Mouse (Mus musculus): ENCODE data around the gene Zbtb25.

Zbtb25 gene

DNA sequence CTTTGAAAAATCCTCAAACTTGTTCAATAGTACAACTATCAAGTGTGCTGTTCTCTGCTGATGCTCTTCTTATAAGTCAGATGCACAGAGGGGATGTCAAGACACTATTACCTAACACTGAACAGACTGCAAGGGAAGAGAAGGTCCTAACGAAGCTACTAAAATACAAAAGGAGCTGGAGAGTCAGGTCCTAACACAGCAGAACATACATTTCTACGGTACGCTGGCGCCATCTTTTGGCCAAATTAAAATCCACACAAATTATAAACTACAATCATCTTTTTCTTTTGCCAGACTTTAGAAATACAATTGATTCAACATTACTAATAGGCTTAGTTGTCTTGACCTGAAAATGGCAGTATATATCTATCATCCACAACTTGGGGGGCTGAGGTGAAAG lies 28.3 kb downstream of the Zbtb25 start:
- CTCF ChIA-PET: interaction anchor here (0.5 to 3.0 kb wide), 4 partner anchors 20 to 874 kb away, joined by 3 to 9 read pairs (median 4); no protein-coding TSS in a partner anchor

DNA sequence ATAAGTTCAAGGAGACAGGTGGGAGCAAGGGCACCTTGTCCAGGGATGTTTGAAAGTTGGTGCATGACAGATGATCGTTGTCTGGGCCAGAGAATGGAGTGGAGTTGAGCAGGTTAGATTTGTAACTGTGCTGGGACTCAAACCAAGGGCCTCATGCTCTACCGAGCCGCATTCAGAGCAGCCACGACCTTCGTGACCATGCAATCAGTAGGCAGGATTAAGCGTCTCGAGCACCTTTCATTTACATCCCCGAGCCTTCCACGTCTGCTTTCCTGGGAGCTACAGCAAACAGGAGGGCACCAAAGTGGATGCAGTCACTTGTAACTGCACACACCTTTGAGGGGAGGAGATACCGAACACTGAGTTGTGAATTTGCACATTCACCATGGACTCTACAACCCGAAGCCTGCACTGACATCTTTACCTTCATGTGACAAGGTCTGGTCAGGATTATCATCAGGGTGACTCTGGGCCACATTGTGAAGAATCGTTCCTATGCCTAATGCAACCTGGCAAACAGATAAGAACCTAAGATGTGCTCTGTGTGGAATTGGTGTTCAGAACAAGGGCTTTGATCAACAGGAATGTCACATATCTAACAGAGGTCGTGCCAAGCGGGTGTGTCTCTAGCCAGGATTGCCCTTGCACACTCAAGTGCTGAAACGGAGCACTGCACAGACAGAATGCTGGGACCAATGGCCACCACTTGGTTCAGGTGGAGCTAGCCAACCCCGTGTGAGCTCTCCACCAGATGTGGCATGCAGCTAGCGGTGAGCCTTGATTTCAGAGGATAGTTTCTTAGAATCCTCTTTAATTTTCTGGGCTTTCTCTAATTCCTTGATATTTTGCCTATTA lies 33.1 kb downstream of the Zbtb25 start:
- CTCF ChIA-PET: no interaction called here

DNA sequence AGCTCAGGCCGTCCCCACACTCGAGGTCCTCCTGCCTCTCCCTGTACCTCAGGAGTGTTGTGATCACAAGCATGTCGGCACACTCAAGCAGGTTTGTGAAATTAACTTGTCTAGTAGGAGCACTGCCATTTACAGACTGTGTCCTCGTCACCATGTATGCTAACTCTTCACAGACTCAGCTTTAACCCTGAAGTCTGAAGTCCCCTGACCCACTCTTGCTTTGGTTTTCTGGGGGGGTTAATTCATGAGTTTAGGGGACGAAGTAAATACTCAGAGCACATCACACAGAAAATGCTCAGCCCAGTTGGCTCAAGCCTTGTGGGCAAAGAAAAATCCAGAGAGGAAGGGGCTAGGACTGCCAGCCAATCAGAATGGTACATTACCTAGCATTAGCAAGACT lies 33.8 kb downstream of the Zbtb25 start:
- CTCF ChIA-PET: no interaction called here

DNA sequence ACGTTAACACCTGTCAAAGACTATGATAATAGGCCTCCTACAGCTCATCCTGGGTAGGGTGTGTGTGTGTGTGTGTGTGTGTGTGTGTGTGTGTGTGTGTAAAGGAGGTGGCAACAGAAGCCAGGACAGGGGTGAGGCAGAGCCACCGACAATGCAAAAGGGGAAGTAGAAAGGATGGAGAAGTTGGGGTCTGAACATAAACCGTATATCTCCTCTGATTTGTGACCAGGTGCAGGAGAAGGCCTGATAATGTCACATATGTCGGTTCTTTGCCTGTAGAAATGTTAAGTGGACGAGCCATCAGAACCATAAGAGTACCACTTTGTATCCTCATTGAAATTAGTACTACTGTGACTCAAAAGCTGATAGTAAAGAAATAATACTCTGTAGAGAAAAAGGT lies 35.7 kb downstream of the Zbtb25 start:
- CTCF ChIA-PET: interaction anchor here (0.7 to 1.4 kb wide), 2 partner anchors 35 to 614 kb away, joined by 3 to 5 read pairs; no protein-coding TSS in a partner anchor

DNA sequence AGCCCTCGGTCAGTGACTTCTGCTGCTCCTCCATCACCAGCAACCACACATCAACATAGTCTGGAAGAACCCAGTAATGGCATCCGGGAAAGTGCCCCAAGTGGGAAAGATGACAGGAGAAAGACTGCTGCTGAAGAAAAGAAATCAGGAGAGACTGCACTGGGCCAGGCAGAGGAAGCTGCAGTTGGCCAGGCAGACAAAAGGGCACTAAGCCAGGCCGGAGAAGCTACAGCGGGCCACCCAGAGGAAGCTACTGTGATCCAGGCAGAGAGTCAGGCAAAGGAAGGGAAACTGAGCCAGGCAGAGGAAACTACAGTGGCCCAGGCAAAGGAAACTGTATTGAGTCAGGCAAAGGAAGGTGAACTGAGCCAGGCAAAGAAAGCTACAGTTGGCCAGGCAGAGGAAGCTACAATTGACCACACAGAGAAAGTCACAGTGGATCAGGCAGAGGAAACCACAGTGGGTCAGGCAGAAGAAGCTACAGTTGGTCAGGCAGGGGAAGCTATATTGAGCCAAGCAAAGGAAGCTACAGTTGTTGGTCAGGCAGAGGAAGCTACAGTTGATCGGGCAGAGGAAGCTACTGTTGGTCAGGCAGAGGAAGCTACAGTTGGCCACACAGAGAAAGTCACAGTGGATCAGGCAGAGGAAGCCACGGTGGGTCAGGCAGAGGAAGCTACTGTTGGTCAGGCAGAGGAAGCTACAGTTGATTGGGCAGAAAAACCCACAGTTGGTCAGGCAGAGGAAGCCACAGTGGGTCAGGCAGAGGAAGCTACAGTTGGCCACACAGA lies 40.6 kb downstream of the Zbtb25 start:
- CTCF ChIA-PET: interaction anchor here (0.7 kb wide), 1 partner anchor 17 kb away, joined by 10 read pairs; no protein-coding TSS in a partner anchor

DNA sequence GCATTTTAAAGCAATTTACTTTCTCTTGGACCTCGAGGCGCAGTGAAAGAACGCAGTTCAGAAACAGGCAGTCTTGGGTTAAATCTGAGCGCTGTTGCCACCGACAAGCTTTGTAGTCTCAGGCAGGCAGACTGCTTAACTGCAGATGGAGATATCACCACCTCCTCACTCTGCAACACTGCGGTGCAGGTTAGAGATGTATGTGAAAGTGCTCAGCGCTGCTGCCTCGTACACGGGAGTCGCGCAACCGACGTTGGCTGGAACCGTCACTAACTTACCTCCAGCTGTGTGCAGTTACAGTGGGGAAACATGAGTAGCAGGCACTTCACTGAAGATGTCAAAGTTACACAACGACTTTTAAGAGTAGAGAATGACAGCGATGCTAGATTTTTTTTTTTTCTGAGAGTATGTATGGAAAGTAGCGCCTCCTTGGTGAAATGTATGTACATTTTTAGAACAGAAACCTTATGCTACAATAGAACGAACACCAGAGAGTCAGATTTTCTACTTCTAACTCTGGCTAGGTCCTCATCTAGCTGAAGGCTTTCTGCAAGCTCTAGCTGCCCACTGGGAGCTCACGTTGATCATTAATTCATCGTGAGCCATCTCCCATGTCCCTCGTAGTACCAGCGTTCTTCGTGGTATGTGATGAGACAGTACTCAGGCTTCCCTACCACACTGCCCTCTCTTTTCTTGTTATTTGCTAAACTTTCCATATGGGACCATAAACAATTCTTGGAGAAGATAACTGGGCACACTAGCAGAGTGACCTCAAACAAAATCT lies 42.8 kb downstream of the Zbtb25 start:
- CTCF ChIA-PET: interaction anchor here (0.5 kb wide), 1 partner anchor 64 kb away, joined by 3 read pairs; no protein-coding TSS in a partner anchor

DNA sequence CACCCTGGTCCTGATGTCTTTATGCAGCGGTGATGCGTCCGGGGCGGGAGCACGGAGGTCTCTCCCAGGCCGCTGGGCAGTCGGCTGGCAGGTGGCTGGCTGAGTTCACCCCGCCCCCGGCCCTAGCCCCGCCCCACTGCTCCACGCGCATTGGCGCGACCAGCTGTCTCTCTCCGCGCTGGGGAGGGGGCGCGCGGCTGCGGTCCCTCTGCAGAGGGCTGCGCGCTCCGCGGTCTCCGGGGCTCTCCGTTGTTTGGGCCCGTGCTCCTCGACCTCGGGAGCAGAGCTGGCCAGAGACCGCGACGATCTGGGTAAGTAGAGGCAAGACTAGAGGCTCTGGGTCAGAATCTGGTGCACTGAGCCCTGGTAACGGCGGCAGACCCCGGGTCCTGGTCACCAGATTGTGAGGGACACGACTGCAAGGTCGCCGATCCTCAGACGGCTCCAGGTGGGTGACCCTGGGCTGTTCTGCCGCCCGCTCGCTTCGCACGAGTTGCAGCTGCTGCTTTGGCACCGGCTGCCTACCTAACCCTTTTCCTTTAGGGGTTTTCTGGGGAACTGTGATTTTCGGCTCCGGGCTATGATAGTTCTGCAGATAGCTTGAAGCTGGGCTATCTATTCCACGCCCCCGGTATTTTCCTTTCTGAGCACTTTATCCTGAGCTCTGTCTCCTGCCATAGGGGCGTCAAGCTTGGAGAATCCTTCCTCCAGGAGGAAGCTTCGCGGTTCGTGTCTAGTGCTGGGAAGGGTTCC lies 44.5 kb downstream of the Zbtb25 start, which contains the start of gene Akap5:
Gene Akap5, plus strand, starts transcription at position 213 of the 753 bp plus-strand sequence.
- CTCF ChIA-PET: interaction anchor here (0.6 kb wide), 1 partner anchor 27 kb away, joined by 3 read pairs; no protein-coding TSS in a partner anchor

DNA sequence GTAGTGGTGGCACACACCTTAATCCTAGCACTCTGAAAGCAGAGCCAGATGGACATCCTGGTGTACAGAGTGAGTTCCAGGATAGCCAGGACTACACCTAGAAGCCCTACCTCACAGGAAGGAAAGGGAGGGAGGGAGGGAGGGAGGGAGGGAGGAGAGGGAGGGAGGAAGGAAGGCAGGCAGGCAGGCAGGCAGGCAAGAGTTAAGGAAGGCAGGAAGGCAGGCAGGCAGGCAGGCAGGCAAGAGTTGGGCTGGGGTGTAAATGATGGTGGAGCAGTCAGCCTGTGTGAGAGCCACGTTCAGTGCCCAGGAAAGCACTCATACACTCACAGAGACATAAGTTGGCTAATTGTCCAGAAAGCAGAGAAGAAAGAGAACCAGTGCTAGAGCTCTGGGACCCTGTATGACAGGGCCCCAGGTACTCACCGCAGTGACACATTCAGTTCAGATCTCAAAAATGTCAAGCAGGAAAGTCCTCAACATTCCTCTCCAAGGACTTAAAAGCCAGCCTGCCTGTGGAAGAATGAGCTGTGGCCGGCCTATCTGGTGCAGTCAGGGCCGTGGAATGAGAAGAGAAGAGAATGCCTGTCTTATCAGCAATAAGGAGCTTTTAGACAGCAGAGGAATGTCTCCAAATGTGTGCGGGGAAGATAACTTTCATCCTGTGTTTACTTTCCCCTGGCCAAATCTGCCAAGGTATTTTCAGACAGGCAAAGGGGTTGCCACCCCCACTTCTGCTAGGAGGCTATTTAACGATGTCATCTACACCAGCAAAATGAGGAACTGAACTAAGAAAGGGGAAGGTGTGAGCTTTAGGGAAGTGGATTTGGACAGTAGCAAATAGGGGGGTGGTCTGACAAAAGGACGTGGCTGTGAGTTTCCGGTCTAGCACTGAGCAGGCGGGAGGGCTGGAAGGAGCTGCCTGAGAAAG lies 50.9 kb downstream of the Zbtb25 start:
- CTCF ChIA-PET: interaction anchor here (2.7 kb wide), 1 partner anchor 22 kb away, joined by 9 read pairs; no protein-coding TSS in a partner anchor

DNA sequence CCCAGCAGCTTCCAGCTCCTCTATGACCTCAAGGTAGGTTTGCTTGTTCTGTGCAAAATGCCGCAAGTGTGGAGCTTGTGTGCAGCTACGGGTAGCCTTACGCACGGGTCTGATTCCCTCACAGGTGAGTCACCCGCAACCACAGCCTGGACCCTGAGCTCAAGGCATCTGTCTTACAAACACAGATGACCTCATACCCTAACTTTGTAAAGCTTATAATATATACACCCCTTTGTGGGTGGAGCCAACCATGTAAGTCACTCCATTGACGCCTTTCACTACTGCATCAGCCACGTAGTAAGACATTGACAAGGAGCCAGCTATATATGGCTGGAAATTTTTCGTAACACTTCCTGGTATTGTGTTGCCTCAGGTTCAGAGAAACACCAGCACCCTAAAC lies 57.5 kb downstream of the Zbtb25 start:
- CTCF ChIA-PET: interaction anchor here (0.6 kb wide), 1 partner anchor 222 kb away, joined by 7 read pairs; no protein-coding TSS in a partner anchor

DNA sequence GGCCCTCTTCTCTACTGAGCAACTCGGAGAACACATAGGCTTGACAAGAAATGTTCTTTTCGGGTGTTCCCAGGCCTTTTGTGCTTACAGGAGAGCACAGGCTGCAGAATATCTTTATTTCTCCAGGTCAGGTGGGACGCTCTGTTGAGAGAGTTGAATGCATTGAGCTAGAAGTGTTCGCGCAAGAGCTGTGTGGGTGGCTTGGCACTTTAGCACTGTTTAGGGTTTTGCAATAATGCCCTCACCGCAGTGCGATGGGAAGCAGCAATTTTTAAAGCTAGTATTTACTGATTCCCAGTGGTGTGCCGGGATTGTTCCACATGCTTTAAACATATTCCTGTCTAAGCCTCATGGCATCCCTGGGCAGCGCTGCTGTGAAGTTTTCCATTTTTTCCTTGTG lies 58.2 kb downstream of the Zbtb25 start:
- CTCF ChIA-PET: interaction anchor here (0.5 kb wide), 1 partner anchor 18 kb away, joined by 10 read pairs; no protein-coding TSS in a partner anchor

DNA sequence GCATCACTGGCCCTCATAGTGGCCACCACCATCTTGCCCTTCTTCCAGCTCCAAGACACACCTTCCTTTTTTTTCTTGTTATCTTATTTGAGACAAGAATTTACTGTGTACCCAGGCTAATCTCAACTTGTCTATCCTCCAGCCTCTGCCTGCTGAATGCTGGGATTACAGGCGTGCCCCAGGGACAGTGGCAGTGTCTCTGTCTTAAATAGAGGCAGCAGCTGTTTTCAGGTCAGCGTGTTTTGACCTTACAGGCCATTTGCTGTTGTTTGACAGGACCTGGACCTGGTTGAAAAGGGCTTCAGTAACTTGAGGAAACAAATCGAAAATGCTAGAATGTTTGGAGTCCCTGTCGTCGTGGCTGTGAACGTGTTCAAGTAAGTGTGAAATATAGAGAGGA lies 58.8 kb downstream of the Zbtb25 start:
- CTCF ChIA-PET: no interaction called here

DNA sequence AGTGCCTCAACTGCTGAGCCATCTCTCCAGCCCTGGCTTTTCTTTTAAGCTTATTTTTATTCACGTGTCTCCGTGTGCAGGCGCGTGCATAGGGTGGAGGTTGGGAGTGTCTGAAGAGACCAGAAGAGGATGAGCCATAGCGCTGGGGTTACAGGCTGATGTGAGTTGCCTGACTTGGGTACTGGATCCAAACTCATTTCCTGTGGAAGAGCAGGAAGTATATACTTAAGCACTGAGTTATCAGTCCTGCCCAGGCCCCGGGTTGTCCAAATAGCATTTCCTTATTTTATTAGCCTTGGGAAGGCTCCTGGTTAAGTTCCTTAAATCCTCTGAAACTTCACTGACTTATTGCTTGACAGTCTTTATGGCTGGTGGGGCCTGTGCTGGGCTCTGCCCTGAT lies 59.4 kb downstream of the Zbtb25 start:
- CTCF ChIA-PET: no interaction called here

DNA sequence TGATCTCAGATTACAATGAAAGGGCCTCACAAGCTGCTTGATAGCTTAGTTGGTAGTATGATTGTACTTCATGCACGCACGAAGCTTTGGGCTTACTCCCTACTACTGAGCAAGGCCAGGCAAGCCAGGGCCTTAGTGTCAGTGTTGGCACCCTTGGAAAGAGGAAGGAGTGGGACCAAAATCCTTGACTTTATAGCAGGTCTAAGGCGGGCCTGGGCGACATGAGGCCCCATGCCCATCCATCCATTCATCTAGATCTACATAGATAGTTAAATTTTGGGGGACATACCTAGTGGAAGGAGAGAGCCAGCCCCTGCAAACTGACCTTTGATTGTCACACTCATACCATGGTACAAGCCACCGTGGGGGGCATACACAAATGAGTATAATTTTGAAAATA lies 61.0 kb downstream of the Zbtb25 start:
- CTCF ChIA-PET: interaction anchor here (0.7 kb wide), 2 partner anchors 57 to 691 kb away, joined by 3 to 4 read pairs; no protein-coding TSS in a partner anchor

DNA sequence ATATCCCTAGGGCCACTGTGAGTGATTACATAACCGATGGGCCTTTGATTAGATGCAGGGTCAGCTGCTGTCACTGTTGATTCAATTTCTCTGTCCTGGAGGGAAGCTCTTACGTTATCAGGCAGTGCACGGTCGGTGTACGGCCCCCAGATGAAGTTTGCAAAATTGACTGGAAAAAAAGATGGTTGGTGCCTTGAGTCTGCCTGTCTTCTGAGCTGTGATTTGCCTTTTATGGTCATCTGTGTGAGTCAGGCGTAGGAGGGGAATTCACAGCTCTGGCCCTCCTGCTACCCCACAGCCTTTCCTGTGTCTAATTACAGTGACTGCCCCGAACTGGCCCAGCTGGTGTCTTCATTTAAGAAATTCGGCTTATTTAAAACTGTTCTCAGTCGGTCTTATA lies 61.4 kb downstream of the Zbtb25 start:
- CTCF ChIA-PET: interaction anchor here (0.7 kb wide), 2 partner anchors 56 to 692 kb away, joined by 3 to 4 read pairs; no protein-coding TSS in a partner anchor

DNA sequence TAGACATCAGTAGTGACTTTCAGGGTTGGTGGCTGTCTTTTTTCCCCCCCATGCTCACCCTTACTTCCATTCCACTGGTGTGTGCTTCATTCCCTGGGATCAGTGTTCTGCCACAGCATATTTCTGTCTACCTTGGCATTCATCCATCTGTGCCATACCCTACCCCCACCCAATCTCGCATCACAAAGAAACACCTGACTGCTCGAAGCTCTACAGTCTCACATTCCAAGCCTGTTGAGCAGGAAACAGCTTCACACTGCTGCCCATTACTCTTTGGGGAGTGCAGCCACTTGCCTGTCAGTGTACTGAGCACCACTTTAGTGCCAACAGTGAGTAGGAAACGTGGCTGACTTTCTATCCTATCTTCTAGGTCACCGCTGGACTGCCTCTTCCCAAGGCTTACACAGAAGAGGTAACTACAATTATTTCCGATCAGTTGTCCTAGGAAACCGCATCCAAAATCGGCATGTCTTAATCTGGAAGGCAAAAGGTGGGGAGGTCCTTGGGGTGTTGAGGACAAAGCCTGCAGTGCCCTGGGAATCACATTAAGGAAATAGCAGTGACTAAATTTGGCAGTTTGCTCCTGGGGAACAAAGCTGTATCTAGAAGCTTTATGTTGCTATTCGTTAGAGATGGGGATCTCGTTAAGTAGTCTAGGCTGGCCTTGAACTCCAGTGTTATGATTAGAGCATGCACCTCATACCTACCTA lies 62.4 kb downstream of the Zbtb25 start:
- CTCF ChIA-PET: interaction anchor here (0.8 kb wide), 1 partner anchor 703 kb away, joined by 5 read pairs; no protein-coding TSS in a partner anchor

DNA sequence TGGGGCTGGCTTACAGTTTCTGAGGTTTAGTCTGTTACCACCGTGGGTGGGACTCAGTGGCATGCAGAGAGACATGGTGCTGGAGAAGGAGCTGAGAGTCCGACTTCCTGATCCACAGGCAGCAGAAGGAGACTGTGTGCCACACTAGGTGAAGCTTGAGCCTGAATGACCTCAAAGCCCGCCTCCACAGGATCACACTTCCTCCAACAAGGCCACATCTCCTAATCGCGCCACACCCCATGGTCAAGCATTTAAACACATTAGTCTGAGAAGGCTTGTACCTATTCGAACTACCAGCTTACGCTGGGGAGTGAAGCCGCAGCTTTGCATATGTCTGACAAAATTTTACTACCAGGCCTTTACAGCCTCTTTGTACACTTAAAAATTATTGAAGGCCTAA lies 64.3 kb downstream of the Zbtb25 start:
- CTCF ChIA-PET: no interaction called here

DNA sequence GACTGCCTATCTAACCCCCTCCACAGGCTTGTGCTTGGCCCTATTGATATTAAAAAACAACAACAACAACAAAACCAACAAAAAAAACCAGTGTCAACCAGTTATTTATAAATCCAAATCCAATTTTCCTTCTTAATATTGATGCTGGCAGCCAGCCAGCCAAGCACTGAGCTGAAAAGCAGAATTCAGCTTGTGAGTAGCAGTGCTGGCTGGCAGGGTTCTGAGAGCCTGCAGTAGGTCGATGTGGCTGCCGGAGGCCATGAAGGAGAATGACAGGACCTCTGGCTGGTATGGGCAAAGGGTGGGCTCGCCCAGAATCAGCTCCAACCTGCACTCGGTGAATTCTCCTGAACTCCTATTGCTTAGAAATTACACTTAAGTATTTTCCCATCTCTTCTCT lies 65.2 kb downstream of the Zbtb25 start:
- CTCF ChIA-PET: no interaction called here

DNA sequence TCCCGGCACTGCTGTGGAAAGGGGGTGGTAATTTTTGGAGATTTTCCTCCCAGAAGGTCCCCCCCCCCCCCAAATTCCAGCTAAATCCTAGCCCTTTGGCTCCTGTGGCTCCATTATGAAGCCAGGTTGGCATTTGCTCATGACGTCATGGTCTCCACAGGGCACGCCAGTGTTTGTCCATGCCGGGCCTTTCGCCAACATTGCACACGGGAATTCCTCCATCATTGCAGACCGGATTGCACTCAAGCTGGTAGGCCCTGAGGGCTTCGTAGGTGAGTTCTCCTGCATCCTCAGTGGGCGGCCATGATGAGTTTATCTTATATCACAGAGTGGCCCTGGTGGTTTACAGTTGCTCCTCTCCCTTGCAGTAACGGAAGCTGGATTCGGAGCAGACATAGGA lies 65.9 kb downstream of the Zbtb25 start:
- CTCF ChIA-PET: interaction anchor here (0.6 kb wide), 1 partner anchor 408 kb away, joined by 3 read pairs; no protein-coding TSS in a partner anchor

DNA sequence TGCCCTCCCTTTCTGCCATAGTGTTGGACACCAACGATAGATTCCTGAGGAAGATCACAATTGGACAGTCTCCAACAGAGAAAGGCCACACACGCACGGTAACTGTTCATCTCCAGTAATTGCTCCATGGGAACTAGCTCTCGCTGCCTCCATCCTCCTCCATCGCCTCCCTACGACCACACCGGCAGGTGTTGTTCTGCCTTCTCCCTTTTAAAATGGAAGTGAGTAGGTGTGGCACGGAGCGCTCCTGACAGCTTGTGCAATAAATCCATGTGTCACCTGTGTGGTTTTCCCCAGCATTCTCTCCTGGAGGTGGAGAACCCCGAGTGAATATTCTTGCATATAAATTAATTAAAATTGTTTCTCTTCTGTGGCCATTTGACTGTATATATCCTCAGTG lies 69.0 kb downstream of the Zbtb25 start:
- CTCF ChIA-PET: no interaction called here

Data from spleen, embryonic (tissue).